Mouse (Mus musculus) bone marrow, adult 2 months (tissue): Measurements from ENCODE around the gene Gjc2.

Experiments used
- CTCF ChIP-seq: fragments of 200-500 bp; IDR thresholded peaks from 2 replicates; pipeline ENCODE4 v1.5.1; 2011; ENCODE audit warnings: low read length, control low read depth; ENCODE audit not compliant: control insufficient read depth, insufficient read depth
- POLR2A ChIP-seq: fragments of 200-500 bp; IDR thresholded peaks from 2 replicates; pipeline ENCODE4 v1.6.1; 2011; ENCODE audit warnings: low read depth, mild to moderate bottlenecking, control low read depth, low read length, borderline replicate concordance; ENCODE audit not compliant: control insufficient read depth

DNA sequence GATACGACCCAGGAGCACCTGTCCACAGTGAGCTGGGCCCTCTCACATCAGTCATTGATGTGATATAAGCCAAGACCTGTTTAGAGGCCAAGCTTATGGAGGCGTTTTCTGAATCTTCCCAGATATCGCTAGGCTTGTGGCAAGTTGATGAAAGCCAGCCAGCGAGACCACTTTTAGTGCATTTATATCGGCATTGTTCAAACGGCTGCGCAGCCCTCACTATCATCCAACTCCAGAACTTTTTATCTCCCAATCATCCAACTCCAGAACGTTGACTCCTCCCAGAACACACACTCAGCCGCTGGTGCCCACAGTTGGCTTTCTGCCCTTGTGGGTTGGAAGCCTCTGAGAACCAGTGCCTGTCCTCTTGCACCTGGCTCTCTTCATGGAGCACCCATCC, 18.6 kb downstream of the Gjc2 start:
- TF ChIP-seq CTCF (no peak), POLR2A (no peak)
